Mouse (Mus musculus): ENCODE data around the gene Trim50. TPM values are rescaled to one million over a fixed set of nuclear protein-coding genes. Genes with fewer than 3 reads are reported as not detected.
A peak's percentile ranks its signal among the peaks of the same experiment; 100 is the strongest.

Gene Trim50
- total and polyA plus RNA-seq, 3 experiments: not detected

- in situ Hi-C loops (cut with MboI; ENCODE audit: low pct_ligation_motif_present, low pct_unique_long_range_greater_than_20kb, low sequenced_read_pairs) (no loop called here), dilution Hi-C loops (cut with MboI; ENCODE audit: extremely low pct_ligation_motif_present, extremely low pct_unique_long_range_greater_than_20kb, low sequenced_read_pairs) (no loop called here)
- TF ChIP-seq CTCF (conservative IDR thresholded peaks at IDR 0.05 in 1 of 2, IDR thresholded peaks at IDR 0.05 in 1 of 2; ENCODE audit: low read depth in 2 of 2, low read length in 2 of 2) (no peak), SIN3A (IDR thresholded peaks at IDR 0.05; ENCODE audit: low read length) (peak; percentile 92), NRF1 (IDR thresholded peaks at IDR 0.05; ENCODE audit: low read depth, low read length) (peak; percentile 28; the same call in 1 of the 2 replicates), MAX (IDR thresholded peaks at IDR 0.05; ENCODE audit: low read length) (peak; percentile 55), TCF12 (IDR thresholded peaks at IDR 0.05; ENCODE audit: low read depth, low read length) (peak; percentile 89), MYC (IDR thresholded peaks at IDR 0.05; ENCODE audit: low read depth, low read length) (peak; percentile 68; the same call in 1 of the 2 replicates), HCFC1 (IDR thresholded peaks at IDR 0.05; ENCODE audit: low read depth, low read length) (peak; percentile 95), ELF1 (IDR thresholded peaks at IDR 0.05; ENCODE audit: low read depth, low read length) (peak; percentile 94), MEF2A (IDR thresholded peaks at IDR 0.05; ENCODE audit: borderline replicate concordance, low read depth, low read length) (0 out of 2 replicates have a peak, but pooled peaks have one; percentile 35), POLR2AphosphoS2 (IDR thresholded peaks at IDR 0.05; ENCODE audit: low read depth, low read length) (peak; percentile 70; the same call in 1 of the 2 replicates), MXI1 (IDR thresholded peaks at IDR 0.05; ENCODE audit: low read depth, low read length) (peak; percentile 93), GABPA (IDR thresholded peaks at IDR 0.05; ENCODE audit: insufficient replicate concordance, low read depth, low read length) (peak; percentile 44; the same call in 1 of the 2 replicates), CHD1 (IDR thresholded peaks at IDR 0.05; ENCODE audit: low read depth, low read length) (no peak), TBP (conservative IDR thresholded peaks at IDR 0.05; ENCODE audit: low read depth, low read length) (peak; percentile 92), ZMIZ1 (IDR thresholded peaks at IDR 0.05; ENCODE audit: low read depth, low read length) (peak; percentile 87; the same call in 1 of the 2 replicates), IRF4 (IDR thresholded peaks at IDR 0.05; ENCODE audit: low read depth, low read length) (peak; percentile 51), USF2 (conservative IDR thresholded peaks at IDR 0.05; ENCODE audit: low read depth, low read length) (no peak), NELFE (IDR thresholded peaks at IDR 0.05; ENCODE audit: low read depth, low read length) (peak; percentile 84), ZC3H11A (IDR thresholded peaks at IDR 0.05; ENCODE audit: low read depth, low read length) (no peak), RCOR1 (conservative IDR thresholded peaks at IDR 0.05; ENCODE audit: low read depth, low read length) (peak; percentile 47; the same call in 1 of the 2 replicates), UBTF (IDR thresholded peaks at IDR 0.05; ENCODE audit: low read depth, low read length) (no peak), JUN (IDR thresholded peaks at IDR 0.05; ENCODE audit: insufficient read depth, low read depth, low read length) (no peak), ZNF384 (IDR thresholded peaks at IDR 0.05; ENCODE audit: low read depth, low read length) (0 out of 2 replicates have a peak, but pooled peaks have one; percentile 9), POLR2A (IDR thresholded peaks at IDR 0.05; ENCODE audit: low read depth, low read length) (peak; percentile 94), MAZ (IDR thresholded peaks at IDR 0.05; ENCODE audit: low read depth, low read length) (peak; percentile 62; the same call in 1 of the 2 replicates), PAX5 (IDR thresholded peaks at IDR 0.05; ENCODE audit: low read length) (no peak), KAT2A (IDR thresholded peaks at IDR 0.05; ENCODE audit: insufficient replicate concordance, low read length) (peak; percentile 97), RAD21 (IDR thresholded peaks at IDR 0.05; ENCODE audit: low read depth, low read length) (no peak)
- Histone ChIP-seq H3K79me2 (replicated peaks; ENCODE audit: control insufficient read depth, extremely low read depth, insufficient read depth, poor library complexity, severe bottlenecking) (peaks cover 17% of the 10 kb centered on the region), H3K27ac (ENCODE audit: insufficient read depth, low read depth) (no peak within 1 kb of the TSS; the same call in 1 of the 2 replicates), H3K27me3 (replicated peaks) (peaks cover 14% of the 10 kb centered on the region), H3K9ac (ENCODE audit: insufficient read depth, low read depth) (peak within 1 kb of the TSS; percentile 81), H3K4me1 (ENCODE audit: control insufficient read depth in 1 of 2, insufficient read depth in 2 of 2) (peaks cover 3 to 17% of the 10 kb centered on the region in 2 experiments; a peak in 3 of 4 replicates), H3K9me3 (replicated peaks; ENCODE audit: low read length) (peaks cover 5% of the 10 kb centered on the region), H3K4me2 (ENCODE audit: insufficient read depth, low read depth, poor library complexity, severe bottlenecking) (peak within 1 kb of the TSS; percentile 82), H3K36me3 (replicated peaks in 1 of 2; ENCODE audit: control insufficient read depth in 1 of 2, insufficient read depth in 1 of 2, low read length in 1 of 2) (peaks cover 30 to 37% of the 10 kb centered on the region in 2 experiments), H3K4me3 (replicated peaks in 1 of 3; ENCODE audit: low read depth in 2 of 3, low read length in 2 of 3, poor library complexity in 1 of 3) (peak within 1 kb of the TSS; percentile 78 to 100 (median 94))
- peak; percentile 96 for DNase-seq (ENCODE audit: extremely low read depth)
These were observed 16.9 kb downstream of the Trim50 start, which contains the start of gene Nsun5 for GRCm38 (mm10) chr5:135369787-135370654. Gene Nsun5, plus strand, starts transcription at chr5:135369953.

Data from CH12.LX (cell line).